Mouse (Mus musculus) urinary bladder, postnatal 4 days (tissue): Measurements from ENCODE around the gene Fhl2.

Experiments
- DNase-seq, 2 experiments: peaks; one replicate each; pipeline ENCODE4 v3.0.0; 2021 to 2022; ENCODE audit warnings: low spot score in 2 of 2

Gene Fhl2

GRCm38 (mm10) chr1:43196661-43197241 lies at the start of gene Fhl2:
Fhl2 (minus strand) TSS chr1:43196984.
- DNase-seq = no peak

- DNase-seq = peak in 1 of 2 experiments; percentile 42
Measured at GRCm38 (mm10) chr1:43245014-43245413, 48.2 kb upstream of the Fhl2 start.

- DNase-seq = no peak
Measured at GRCm38 (mm10) chr1:43241208-43241607, 44.4 kb upstream of the Fhl2 start.

- no peak for DNase-seq
Measured at GRCm38 (mm10) chr1:43239796-43240313, 43.1 kb upstream of the Fhl2 start.

GRCm38 (mm10) chr1:43238471-43238870 lies 41.7 kb upstream of the Fhl2 start:
- no peak for DNase-seq

GRCm38 (mm10) chr1:43237360-43238235 lies 40.8 kb upstream of the Fhl2 start:
- DNase-seq = no peak

- DNase-seq = no peak
Measured at GRCm38 (mm10) chr1:43225531-43226151, 28.9 kb upstream of the Fhl2 start.

- DNase-seq = no peak
Measured at GRCm38 (mm10) chr1:43224943-43225342, 28.2 kb upstream of the Fhl2 start.

GRCm38 (mm10) chr1:43224171-43224570 lies 27.4 kb upstream of the Fhl2 start:
- DNase-seq = no peak

- no peak for DNase-seq
Measured at GRCm38 (mm10) chr1:43223097-43223496, 26.3 kb upstream of the Fhl2 start.

- no peak for DNase-seq
Measured at GRCm38 (mm10) chr1:43218016-43218680, 21.4 kb upstream of the Fhl2 start.

- no peak for DNase-seq
Measured at GRCm38 (mm10) chr1:43215601-43216000, 18.8 kb upstream of the Fhl2 start.

- no peak for DNase-seq
Measured at GRCm38 (mm10) chr1:43211274-43211673, 14.5 kb upstream of the Fhl2 start.

- no peak for DNase-seq
Measured at GRCm38 (mm10) chr1:43210285-43210684, 13.5 kb upstream of the Fhl2 start.

- no peak for DNase-seq
Measured at GRCm38 (mm10) chr1:43207147-43207546, 10.4 kb upstream of the Fhl2 start.

- DNase-seq = no peak
Measured at GRCm38 (mm10) chr1:43203282-43203681, 6.5 kb upstream of the Fhl2 start.

- no peak for DNase-seq
Measured at GRCm38 (mm10) chr1:43202226-43202625, 5.4 kb upstream of the Fhl2 start.

GRCm38 (mm10) chr1:43201796-43202195 lies 5.0 kb upstream of the Fhl2 start:
- DNase-seq = no peak

- DNase-seq = no peak
Measured at GRCm38 (mm10) chr1:43199867-43200240, 3.1 kb upstream of the Fhl2 start.

GRCm38 (mm10) chr1:43199210-43199866 lies 2.6 kb upstream of the Fhl2 start:
- no peak for DNase-seq

GRCm38 (mm10) chr1:43196059-43196458 lies 725 bp downstream of the Fhl2 start:
- no peak for DNase-seq

- no peak for DNase-seq
Measured at GRCm38 (mm10) chr1:43193423-43193822, 3.4 kb downstream of the Fhl2 start.
